Mouse (Mus musculus): Measurements from ENCODE around the gene Parl. TPM values are rescaled to one million over a fixed set of nuclear protein-coding genes. Genes with fewer than 3 reads are reported as not detected.

The Parl gene
- polyA plus RNA-seq, 1 experiment from 2014 or later = 84.5 TPM

GRCm38 (mm10) chr16:20234406-20234805 lies 67.8 kb downstream of the Parl start:
- H3K27ac ChIP-seq = no peak overlapping the region
- no peaks in the 10 kb centered on the region for H3K27me3 ChIP-seq
- no peak overlapping the region for H3K4me2 ChIP-seq
- 56% methylated on average over 4 of the region's 4 CpGs for WGBS
- no peak for ATAC-seq (ENCODE audit: borderline replicate concordance, extremely low read depth, low FRiP score, low TSS enrichment)
- no peaks in the 10 kb centered on the region for H3K4me1 ChIP-seq
- no peak overlapping the region for H3K9ac ChIP-seq
- H3K9me3 ChIP-seq = no peaks in the 10 kb centered on the region
- H3K36me3 ChIP-seq = peaks cover 33% of the 10 kb centered on the region
- no peak overlapping the region for H3K4me3 ChIP-seq

Other genes starting within 250 kb of the Parl start
- 26.5 and 31.3 TPM in 2 replicates for gene Klhl24, start 204.8 kb downstream of the Parl start, polyA plus RNA-seq (2015; fragmentation: Nextera tagmentation; extraction: Ambion mirVana)
- 32.8 and 35.9 TPM in 2 replicates for gene Yeats2, start 161.3 kb downstream of the Parl start, polyA plus RNA-seq (2015; fragmentation: Nextera tagmentation; extraction: Ambion mirVana)
- 0.65 and 0.69 TPM in 2 replicates for gene Map6d1, start 61.0 kb downstream of the Parl start, polyA plus RNA-seq (2015; fragmentation: Nextera tagmentation; extraction: Ambion mirVana)
- 0.09 TPM in 1 of 2 replicates, not detected in the other for gene Cyp2ab1, start 23.0 kb upstream of the Parl start, polyA plus RNA-seq (2015; fragmentation: Nextera tagmentation; extraction: Ambion mirVana)
- gene Abcc5, start 124.0 kb upstream of the Parl start, polyA plus RNA-seq (2015; fragmentation: Nextera tagmentation; extraction: Ambion mirVana) = 54.9 and 67.1 TPM in 2 replicates
- 106 TPM in 2 replicates for gene Eif2b5, start 196.4 kb upstream of the Parl start, polyA plus RNA-seq (2015; fragmentation: Nextera tagmentation; extraction: Ambion mirVana)
- gene Dvl3, start 214.6 kb upstream of the Parl start, polyA plus RNA-seq (2015; fragmentation: Nextera tagmentation; extraction: Ambion mirVana) = 17.4 and 21.7 TPM in 2 replicates
- gene Ap2m1, start 233.1 kb upstream of the Parl start, polyA plus RNA-seq (2015; fragmentation: Nextera tagmentation; extraction: Ambion mirVana) = 615 and 636 TPM in 2 replicates
- gene Abcf3, start 246.2 kb upstream of the Parl start, polyA plus RNA-seq (2015; fragmentation: Nextera tagmentation; extraction: Ambion mirVana) = 53.0 and 57.9 TPM in 2 replicates